Mouse (Mus musculus) midbrain, embryonic 11.5 days (tissue): ENCODE measurements around the gene Htra3. TPM values are rescaled to one million over a fixed set of nuclear protein-coding genes. Genes with fewer than 3 reads are reported as not detected.
A peak's percentile ranks its signal among the peaks of the same experiment; 100 is the strongest.

ENCODE experiments used
- ATAC-seq: fragments of 200-750 bp; cut with Nextera tagmentation; 2 replicates; pipeline ENCODE4 v1.8.0; 2017; ENCODE audit warnings: moderate TSS enrichment, moderate library complexity; ENCODE audit not compliant: low FRiP score
- DNase-seq: peaks from one replicate; pipeline ENCODE4 v3.0.0; 2015; ENCODE audit warnings: low spot score; ENCODE audit errors: missing footprints
- H3K27ac ChIP-seq: fragments of 300-500 bp; sonication (generic); 2 replicates; pipeline ENCODE4 v1.5.1; 2014; ENCODE audit warnings: low read depth, low read length
- H3K27me3 ChIP-seq: fragments of 300-500 bp; sonication (generic); 2 replicates; pipeline ENCODE4 v1.6.1; 2014; ENCODE audit warnings: mild to moderate bottlenecking, low read length, moderate library complexity, mixed read lengths; ENCODE audit not compliant: control insufficient read depth, insufficient read depth
- H3K36me3 ChIP-seq: fragments of 300-500 bp; sonication (generic); 2 replicates; pipeline ENCODE4 v1.6.1; 2014; ENCODE audit warnings: mild to moderate bottlenecking, low read length, moderate library complexity, mixed read lengths; ENCODE audit not compliant: control insufficient read depth, insufficient read depth
- H3K4me1 ChIP-seq: fragments of 300-500 bp; sonication (generic); 2 replicates; pipeline ENCODE4 v1.6.1; 2014; ENCODE audit warnings: low read length; ENCODE audit not compliant: control insufficient read depth, insufficient read depth
- H3K4me2 ChIP-seq: fragments of 300-500 bp; sonication (generic); 2 replicates; pipeline ENCODE4 v1.6.1; 2014; ENCODE audit warnings: mild to moderate bottlenecking, moderate library complexity
- H3K4me3 ChIP-seq: fragments of 300-500 bp; sonication (generic); 2 replicates; pipeline ENCODE4 v1.5.1; 2014; ENCODE audit warnings: low read depth, low read length
- H3K9ac ChIP-seq: fragments of 300-500 bp; sonication (generic); 2 replicates; pipeline ENCODE4 v1.6.1; 2014; ENCODE audit warnings: low read length
- H3K9me3 ChIP-seq: fragments of 300-500 bp; sonication (generic); 2 replicates; pipeline ENCODE4 v1.6.1; 2016; ENCODE audit warnings: low read length; ENCODE audit not compliant: control insufficient read depth
- WGBS: fragments of 180-500 bp; shearing (Covaris S2); extraction: QIAGEN DNeasy Blood & Tissue Kit; methylation state at CpG from one replicate; pipeline ENCODE4 v1.1.7; 2014; 5-methylcytosine and 5-hydroxymethylcytosine counted together
- polyA plus RNA-seq: library from polyadenylated mRNA; unstranded; fragments of >200 nt; fragmentation: Nextera tagmentation; extraction: Ambion mirVana; gene quantifications from 2 replicates; pipeline ENCODE4 v1.2.1, GENCODE M21; 2014

Htra3 gene
- polyA plus RNA-seq, 1 experiment from 2014 or later = 7.6 TPM

DNA sequence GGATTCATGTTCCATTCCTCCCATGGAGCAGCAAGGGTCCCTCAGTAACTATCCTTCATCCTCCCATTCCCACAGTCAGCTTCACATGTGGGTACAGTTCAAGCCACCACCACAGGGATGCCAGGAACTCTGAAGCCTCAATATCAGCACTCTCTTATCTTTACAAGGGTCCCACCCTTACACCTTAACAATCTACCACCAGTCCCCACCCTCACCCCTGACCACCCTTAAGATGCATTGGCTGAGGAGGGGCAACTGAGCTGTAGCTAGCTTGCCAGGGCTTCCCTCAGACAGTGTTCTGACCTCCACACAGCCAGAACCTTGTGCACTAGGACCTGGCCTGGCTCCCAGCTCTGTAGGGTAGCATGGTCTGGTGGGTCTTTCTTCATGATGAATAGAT lies 39.8 kb upstream of the Htra3 start:
- ATAC-seq = no peak
- Histone ChIP-seq H3K36me3 (no peaks in the 10 kb centered on the region), H3K4me3 (no peak overlapping the region), H3K4me1 (no peaks in the 10 kb centered on the region), H3K9me3 (no peaks in the 10 kb centered on the region), H3K27me3 (no peaks in the 10 kb centered on the region), H3K27ac (no peak overlapping the region), H3K9ac (no peak overlapping the region), H3K4me2 (no peak overlapping the region)
- DNase-seq = no peak

DNA sequence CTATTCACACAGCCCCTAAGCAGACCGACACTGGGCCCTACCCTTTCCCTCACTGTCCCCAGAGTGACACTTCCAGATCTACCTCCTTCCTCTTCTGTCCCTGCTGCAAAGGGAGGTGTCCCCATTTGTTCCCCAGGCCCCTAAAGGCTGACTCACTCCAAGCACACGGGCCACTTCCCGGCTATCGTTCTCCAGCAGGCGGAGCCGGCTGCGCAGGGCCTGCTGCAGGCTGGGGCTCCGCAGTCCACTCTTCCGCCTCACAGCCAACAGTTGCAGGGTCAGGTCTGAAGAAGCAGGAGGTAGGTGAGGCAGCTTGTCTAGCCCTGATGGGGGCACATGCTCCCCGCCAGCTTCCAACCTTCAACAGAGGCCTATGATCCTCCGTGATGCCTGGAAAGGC lies 39.2 kb upstream of the Htra3 start:
- WGBS = 82% methylated on average over 11 of the region's 11 CpGs
- H3K9me3 ChIP-seq = no peaks in the 10 kb centered on the region
- H3K27ac ChIP-seq = no peak overlapping the region
- no peak for DNase-seq
- no peak overlapping the region for H3K4me3 ChIP-seq
- H3K4me2 ChIP-seq = no peak overlapping the region
- no peaks in the 10 kb centered on the region for H3K4me1 ChIP-seq
- no peak for ATAC-seq
- no peaks in the 10 kb centered on the region for H3K27me3 ChIP-seq
- H3K9ac ChIP-seq = no peak overlapping the region
- no peaks in the 10 kb centered on the region for H3K36me3 ChIP-seq

DNA sequence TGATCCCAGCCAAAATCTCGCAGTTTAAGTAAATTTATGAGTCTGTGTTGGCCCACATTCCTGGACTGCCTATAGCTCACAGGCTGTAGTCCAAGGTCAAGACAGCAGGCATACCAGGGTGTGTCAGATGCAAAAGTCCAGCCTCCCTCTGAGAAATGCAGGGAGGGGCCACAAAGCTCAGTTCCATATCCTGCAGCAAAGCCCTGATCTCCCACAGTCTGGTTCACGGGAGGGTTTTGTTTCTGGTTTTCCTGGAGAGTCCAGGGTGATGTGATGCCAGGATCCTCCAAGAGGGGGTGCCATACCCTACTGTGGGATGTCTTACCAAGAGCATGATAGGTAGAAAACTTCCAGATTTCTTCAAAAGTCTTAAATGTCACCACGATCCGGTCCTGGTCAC lies 38.4 kb upstream of the Htra3 start:
- ATAC-seq (no peak), DNase-seq (peak; percentile 86)
- Histone ChIP-seq H3K9me3 (no peaks in the 10 kb centered on the region), H3K4me3 (no peak overlapping the region), H3K9ac (no peak overlapping the region), H3K36me3 (no peaks in the 10 kb centered on the region), H3K27ac (no peak overlapping the region), H3K4me2 (no peak overlapping the region), H3K27me3 (no peaks in the 10 kb centered on the region), H3K4me1 (no peaks in the 10 kb centered on the region)
- 62% methylated on average over 4 of the region's 4 CpGs for WGBS

DNA sequence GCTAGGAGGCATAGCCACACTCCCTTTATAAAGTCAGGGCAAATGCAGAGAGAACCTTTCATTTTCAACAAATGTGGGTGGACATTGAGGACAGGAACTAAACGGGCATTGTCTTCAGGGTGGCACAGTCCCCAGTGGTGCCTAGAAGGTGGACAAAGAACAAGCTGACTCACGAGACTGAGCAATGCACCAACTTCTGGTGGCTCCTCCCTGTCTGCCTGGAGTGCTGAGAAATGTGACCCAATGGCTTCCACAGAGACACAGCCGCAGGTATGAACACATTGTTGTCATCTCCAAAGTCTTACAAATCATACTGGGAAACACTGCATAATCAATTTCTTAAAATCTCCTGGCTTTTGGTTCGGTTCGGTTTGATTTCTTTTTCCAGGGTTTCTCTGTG lies 37.9 kb upstream of the Htra3 start:
- no peaks in the 10 kb centered on the region for H3K9me3 ChIP-seq
- no peaks in the 10 kb centered on the region for H3K36me3 ChIP-seq
- H3K4me2 ChIP-seq = no peak overlapping the region
- H3K4me1 ChIP-seq = no peaks in the 10 kb centered on the region
- no peak overlapping the region for H3K4me3 ChIP-seq
- H3K27me3 ChIP-seq = no peaks in the 10 kb centered on the region
- H3K27ac ChIP-seq = no peak overlapping the region
- DNase-seq (no peak), ATAC-seq (no peak)
- H3K9ac ChIP-seq = no peak overlapping the region
- WGBS = 79% methylated on average over 5 of the region's 5 CpGs

DNA sequence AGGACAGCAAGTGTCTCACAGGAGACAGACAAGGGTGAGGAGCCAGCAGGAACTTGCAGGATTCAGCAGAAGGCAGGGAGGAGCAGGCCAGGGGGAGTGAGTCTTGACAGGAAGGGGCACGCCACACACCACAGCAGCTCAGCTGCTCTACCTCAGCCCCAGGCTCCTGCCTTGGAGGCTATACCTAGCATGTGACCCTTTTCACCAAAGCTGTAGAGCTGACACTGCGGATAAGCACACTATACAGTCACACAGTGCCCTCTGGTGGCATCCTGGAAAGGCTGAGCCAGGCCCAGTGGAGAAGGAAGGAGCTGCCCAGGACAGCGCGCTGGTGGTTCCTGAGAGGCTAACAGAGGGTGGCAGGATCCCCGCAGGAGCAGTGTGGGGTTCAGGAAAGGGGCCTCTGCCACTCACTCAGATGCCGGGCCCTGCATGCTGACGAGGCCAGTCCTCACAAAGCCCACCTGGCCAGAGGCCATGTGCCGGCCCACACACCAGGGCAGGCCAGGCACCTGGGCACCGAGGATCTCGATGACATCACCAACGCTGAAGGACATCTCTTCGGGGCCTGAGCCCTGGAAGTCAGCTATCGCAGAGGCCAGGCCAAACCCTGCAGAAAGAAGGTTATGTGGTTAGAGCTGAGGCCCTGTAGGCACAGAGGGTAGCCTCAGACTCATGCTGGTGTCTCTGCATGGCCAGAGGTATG lies 34.2 kb upstream of the Htra3 start:
- DNase-seq (peak; percentile 94), ATAC-seq (peak; percentile 81)
- H3K9ac ChIP-seq = no peak overlapping the region
- no peak overlapping the region for H3K4me2 ChIP-seq
- no peaks in the 10 kb centered on the region for H3K36me3 ChIP-seq
- H3K4me1 ChIP-seq = no peaks in the 10 kb centered on the region
- H3K27ac ChIP-seq = no peak overlapping the region
- H3K27me3 ChIP-seq = no peaks in the 10 kb centered on the region
- no peak overlapping the region for H3K4me3 ChIP-seq
- no peaks in the 10 kb centered on the region for H3K9me3 ChIP-seq
- 49% methylated on average over 13 of the region's 13 CpGs for WGBS

DNA sequence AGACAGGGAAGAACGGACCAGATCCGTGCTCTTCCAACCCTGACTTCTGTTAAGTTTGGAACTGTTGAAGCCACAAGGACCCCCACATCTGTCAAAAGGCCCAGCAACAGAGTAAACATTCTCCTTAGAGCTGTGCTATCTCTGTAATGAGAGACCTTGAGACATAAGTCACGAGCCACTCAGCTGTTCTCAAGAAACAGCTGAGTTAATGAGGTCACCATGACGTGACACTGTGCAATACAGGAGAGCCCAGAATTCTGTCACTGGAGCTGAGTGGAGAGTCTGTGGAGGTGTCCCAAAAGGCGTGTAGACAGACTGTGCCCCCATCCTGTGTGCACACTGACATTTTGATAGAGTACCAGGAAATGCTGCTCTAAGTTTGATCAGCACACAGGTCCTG lies 32.9 kb upstream of the Htra3 start:
- Histone ChIP-seq H3K27me3 (no peaks in the 10 kb centered on the region), H3K4me3 (no peak overlapping the region), H3K9ac (no peak overlapping the region), H3K4me1 (no peaks in the 10 kb centered on the region), H3K36me3 (no peaks in the 10 kb centered on the region), H3K9me3 (no peaks in the 10 kb centered on the region), H3K4me2 (no peak overlapping the region), H3K27ac (no peak overlapping the region)
- ATAC-seq (no peak), DNase-seq (no peak)
- WGBS = 83% methylated on average over 5 of the region's 5 CpGs

DNA sequence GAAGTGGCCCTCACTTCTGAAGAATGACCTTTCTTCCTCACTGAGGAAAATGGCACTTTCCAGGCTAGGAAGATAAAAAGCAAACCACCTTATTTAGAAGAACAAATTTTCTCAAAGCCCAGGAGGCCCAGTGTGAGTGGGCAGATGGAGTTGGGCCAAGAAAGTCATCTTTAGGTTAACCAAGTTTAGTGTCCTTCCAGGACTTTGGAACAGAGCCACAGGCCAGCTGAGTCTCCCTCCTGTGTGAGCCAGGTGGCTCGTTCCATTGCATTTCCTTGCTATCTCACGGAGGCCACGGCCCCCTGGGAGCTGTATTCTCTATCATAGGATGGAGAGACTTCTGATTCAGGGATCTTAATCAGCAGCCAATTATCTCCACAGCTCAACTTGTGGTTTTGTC lies 31.3 kb upstream of the Htra3 start:
- Histone ChIP-seq H3K27me3 (no peaks in the 10 kb centered on the region), H3K4me3 (no peak overlapping the region), H3K4me2 (no peak overlapping the region), H3K9me3 (no peaks in the 10 kb centered on the region), H3K9ac (no peak overlapping the region), H3K36me3 (no peaks in the 10 kb centered on the region), H3K27ac (no peak overlapping the region), H3K4me1 (no peaks in the 10 kb centered on the region)
- 80% methylated on average over 3 of the region's 3 CpGs for WGBS
- ATAC-seq (no peak), DNase-seq (no peak)

DNA sequence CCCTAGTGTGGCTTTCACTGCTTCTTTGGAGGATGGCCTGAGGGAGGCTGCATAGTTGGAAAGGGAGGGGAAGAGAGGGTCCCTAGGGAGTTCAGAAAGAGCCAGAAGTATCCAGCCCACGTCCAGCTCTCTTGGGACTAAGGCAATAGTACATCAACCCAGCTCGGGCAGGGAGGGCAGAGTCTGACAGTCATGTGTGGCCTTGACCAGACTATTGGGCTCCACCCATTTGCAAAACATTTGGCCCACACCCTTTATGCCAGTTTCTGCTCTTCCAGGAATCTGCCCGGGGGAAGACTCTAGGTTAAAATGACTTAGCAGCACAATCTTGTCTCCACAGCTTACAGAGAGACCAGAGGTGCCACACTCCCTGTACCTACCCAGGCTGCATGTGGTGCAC lies 30.9 kb upstream of the Htra3 start:
- no peaks in the 10 kb centered on the region for H3K9me3 ChIP-seq
- H3K9ac ChIP-seq = no peak overlapping the region
- ATAC-seq (no peak), DNase-seq (no peak)
- no peaks in the 10 kb centered on the region for H3K27me3 ChIP-seq
- H3K36me3 ChIP-seq = no peaks in the 10 kb centered on the region
- WGBS = 70% methylated on average over 3 of the region's 3 CpGs
- no peak overlapping the region for H3K4me2 ChIP-seq
- no peaks in the 10 kb centered on the region for H3K4me1 ChIP-seq
- H3K4me3 ChIP-seq = no peak overlapping the region
- no peak overlapping the region for H3K27ac ChIP-seq

DNA sequence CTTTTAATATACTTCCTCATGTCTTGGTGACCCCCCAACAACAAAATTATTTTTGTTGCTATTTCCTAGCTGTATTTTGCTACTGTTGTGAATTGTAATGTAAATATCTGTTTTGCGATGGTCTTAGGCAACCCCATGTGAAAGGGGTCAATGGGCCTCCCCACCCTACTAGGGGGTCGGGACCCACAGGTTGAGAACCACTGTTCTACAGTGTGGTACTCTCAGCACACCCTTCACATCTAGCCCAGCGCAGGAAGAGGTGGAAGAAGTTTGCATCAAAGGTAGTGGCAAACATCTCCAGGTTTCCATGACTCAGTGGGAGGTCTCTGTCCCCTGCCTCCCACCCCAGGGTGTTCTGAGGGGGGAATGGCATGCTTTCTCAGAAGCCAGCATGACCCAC lies 25.8 kb upstream of the Htra3 start:
- Histone ChIP-seq H3K4me2 (no peak overlapping the region), H3K4me1 (no peaks in the 10 kb centered on the region), H3K9me3 (no peaks in the 10 kb centered on the region), H3K27me3 (no peaks in the 10 kb centered on the region), H3K27ac (no peak overlapping the region), H3K4me3 (no peak overlapping the region), H3K36me3 (no peaks in the 10 kb centered on the region), H3K9ac (no peak overlapping the region)
- DNase-seq = peak; percentile 75
- ATAC-seq = no peak
- 95% methylated on average over 3 of the region's 3 CpGs for WGBS
